Mouse (Mus musculus) MEL-GATA-1-ER (cell line): ENCODE results near the gene Tnfrsf9.
"Not testable (repeated sequence)": the region's sequence is repeated elsewhere in the genome, so short reads cannot be mapped to it uniquely, and the experiment has no call there.

Experiments
- DNase-seq: peaks from one replicate; pipeline ENCODE4 v3.0.0-alpha.2; 2012; ENCODE audit warnings: low read depth; ENCODE audit errors: extremely low read depth

Tnfrsf9 gene

DNA sequence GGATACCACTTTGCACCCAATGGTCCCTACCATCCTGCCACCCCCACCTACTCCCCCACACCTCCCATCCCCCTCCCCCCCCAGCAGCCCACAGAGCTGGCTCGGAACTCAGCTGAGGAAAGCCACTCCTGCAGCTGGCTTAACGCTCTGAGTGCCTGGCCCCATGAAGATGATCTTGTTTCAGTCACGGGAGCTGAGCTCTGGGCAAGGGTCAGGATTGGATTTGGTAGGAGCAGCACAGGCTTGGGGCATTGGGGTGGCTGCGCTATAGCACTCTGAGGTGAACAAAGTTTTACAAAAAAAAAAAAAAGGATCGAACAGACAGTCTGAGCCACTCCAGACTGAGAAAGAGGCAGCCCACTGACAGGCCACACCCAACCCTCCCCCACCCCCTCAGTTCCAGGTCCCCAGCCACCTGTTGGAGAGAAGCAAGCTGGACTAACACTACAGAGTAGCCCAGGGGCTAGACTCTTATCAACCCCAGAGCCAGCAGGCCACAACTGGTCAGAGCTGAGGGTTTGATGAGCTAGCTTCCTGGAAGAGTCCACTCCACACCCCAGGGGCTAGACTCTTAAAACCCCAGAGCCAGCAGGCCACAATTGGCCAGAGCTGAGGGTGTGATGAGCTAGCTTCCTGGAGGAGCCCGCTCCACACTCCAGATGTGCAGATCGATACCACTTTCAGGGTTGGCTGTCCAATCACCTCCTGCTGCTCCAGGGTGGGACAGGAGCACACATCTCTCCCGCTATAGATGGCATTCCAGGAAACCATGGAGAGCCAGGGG lies 19.5 kb upstream of the Tnfrsf9 start:
- DNase-seq, result no peak

DNA sequence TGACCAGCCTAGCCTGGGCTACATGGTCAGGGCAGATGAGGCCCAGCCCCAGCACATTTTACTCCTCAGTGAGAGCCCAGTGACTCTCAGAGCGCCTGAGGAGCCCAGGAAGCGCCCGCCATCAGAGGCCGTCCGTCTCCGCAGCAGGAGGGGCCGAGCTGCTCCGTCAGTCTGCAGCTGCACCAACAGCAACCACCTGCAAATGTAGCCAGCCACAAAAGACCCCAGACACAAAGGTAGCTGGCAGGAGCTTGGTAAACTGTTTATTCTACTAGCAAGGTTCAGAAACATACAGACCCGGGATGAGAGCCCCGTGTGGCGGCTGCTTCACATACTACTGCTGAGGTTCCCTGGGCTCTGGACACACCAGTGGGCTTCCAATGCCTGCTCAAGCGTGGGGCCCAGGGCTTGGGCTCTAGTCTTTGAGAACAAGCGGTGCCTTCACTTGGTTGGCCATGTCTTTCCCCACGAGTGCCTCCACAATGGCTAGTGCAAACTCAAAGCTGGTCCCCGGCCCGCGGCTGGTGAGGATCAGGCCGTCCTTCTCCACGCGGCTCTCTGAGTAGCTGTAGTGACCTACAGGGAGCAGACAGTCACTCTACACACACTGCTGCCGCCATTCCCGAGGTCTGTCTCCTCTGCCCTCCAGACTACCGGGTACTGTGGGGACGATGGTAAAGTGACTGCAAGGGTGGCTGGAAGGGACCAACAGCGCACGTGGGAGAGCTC lies 17.3 kb upstream of the Tnfrsf9 start:
- no peak for DNase-seq

DNA sequence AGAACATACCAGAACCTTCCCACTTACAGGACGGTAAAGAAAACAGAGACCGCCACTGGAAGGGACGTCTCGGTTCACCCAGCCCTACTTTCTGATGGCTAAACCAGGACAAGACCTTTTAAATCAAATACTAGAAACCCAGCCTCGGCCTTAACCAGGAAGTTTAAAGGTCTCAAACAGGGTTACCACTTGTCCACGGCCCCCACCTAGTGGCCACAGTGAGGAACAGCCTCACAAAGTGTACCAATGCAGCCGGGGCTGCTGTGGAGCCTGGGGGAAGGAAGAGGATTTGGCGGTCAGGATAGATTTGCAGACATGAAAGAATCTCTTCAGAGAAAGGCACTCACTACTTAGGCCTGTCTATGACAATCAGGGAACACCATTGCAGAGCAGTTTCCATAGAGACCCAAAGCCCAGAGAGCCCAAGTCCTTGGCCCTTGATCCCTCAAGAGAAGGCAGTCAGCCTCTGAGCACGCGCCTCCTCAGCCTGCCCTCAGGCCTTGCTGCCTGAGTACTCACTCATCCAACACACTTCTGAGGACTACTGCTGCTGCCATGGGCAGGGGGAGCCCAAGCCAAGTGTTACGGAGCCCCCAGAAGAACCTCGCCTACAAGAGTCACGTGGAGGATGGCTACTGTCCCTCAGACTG lies 15.5 kb upstream of the Tnfrsf9 start:
- no peak for DNase-seq

DNA sequence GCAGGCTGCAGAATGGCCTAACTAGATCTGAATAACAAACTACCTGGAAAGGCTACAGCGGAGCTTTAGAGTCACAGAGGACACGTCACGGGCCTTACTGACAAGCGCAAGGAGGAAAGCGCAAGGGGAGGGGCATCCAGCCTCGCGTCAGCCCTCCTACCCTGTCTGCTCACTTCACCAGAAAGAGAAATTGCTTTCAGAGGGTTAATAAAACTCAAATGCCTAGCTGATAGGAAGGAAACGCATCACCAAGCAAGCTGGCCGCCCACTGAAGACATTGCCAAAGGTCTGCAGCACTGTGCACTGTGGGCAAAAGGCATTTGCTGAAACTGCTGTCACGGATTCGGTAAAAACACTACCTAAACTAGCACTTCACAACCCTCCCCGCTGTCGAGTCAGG lies 13.9 kb upstream of the Tnfrsf9 start:
- DNase-seq, result no peak

DNA sequence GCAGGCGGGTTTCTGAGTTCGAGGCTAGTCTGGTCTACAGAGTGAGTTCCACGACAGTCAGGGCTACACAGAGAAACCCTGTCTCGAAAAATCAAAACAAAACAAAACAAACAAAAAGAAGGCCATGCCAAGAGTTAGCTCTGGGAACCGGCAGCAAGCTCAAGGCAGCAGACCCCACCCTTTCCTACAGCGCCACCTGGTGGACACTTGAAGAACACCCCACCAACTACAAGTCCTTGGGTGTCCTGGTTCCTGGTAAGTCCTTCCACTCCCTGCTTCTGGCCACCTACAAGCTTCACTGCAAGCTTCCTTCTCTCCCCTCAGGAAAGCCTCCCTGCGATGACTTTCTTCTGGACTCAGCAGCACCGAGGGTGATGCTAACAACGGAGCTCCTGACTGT lies 12.7 kb upstream of the Tnfrsf9 start:
- peak; percentile 49 for DNase-seq

DNA sequence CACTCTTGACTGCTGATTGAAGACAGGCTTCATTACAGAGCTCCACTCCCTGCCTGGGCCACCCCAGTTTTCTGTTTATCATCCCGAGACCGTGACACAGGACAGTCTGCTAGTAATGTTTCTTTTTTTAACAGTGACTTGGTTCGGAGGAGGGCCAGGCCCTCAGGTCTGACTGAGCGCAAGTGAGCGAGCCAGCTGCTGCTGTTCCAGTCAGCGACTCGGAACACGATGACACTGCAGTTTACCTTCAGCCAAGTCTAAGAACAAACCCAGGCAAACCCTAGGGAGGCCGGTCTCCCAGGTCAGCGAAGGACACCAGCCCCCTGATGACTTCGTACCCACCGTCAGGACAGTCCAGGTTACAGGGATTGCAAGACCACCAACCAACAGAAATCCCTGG lies 12.3 kb upstream of the Tnfrsf9 start:
- DNase-seq, result no peak

DNA sequence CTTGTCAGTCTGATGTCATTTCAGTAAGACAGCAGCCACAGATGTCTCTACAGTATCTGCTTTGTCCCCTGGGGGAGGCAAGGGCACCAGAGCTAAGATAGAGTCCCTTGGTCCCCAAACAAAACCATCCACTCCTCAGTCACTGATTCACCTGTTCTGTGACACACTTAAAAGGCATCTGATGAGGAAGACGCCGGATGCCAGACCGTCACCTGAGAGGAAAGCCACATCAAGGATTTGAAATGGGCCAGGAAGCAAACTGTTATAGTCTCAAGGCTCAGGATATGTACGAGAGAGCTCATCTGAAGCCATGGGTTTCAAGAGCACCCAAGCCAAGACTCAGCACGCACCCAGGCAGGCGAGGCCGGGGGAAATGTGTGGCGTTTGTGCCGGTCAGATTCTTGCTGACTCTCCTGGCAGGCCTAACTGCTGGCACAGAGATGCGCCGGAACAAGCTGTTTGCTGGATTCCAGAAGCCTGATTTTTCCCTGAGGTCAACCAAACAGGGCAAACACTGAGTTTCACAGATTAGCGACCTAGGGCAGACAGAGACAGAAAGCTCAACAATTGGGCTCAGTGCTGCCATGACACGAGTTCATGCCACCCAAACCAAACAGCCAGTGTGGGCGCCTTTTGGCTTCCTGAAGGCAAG lies 11.1 kb upstream of the Tnfrsf9 start:
- DNase-seq, result no peak

DNA sequence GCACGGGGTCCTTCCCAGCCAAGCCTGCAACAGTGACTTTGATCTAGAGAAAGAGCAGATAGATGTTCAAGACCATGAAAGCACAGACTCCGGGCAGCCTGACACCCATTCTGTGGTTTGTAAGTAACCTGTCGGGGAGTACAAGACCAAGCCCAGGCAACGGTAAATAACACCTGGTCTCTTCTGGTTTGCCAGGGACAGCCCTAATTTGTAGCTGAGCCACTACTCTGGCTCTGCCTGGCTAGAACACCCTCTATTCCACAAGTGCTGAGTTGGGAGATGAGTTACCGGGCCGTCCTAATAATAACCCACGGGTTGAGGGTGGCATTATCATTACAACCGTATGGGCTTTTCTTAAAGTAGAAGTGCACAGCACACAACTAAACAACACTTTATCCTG lies 7.3 kb upstream of the Tnfrsf9 start:
- DNase-seq, result no peak

DNA sequence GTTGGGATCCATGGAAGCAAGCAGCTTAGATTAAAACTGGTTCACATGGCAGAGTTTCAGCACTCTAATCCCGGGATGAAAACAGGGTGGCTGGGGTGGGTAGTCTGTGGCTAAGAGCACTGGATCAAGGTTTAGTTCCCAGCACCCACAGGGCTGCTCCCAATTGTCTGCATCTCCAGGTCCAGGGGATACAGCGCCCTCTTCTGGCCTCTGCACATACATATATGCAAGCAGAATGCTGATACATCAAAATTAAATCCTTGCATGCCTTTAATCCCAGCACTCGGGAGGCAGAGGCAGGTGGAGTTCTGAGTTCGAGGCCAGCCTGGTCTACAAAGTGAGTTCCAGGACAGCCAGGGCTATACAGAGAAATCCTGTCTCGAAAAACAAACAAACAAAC lies 5.8 kb upstream of the Tnfrsf9 start:
- DNase-seq, result not testable (repeated sequence)

DNA sequence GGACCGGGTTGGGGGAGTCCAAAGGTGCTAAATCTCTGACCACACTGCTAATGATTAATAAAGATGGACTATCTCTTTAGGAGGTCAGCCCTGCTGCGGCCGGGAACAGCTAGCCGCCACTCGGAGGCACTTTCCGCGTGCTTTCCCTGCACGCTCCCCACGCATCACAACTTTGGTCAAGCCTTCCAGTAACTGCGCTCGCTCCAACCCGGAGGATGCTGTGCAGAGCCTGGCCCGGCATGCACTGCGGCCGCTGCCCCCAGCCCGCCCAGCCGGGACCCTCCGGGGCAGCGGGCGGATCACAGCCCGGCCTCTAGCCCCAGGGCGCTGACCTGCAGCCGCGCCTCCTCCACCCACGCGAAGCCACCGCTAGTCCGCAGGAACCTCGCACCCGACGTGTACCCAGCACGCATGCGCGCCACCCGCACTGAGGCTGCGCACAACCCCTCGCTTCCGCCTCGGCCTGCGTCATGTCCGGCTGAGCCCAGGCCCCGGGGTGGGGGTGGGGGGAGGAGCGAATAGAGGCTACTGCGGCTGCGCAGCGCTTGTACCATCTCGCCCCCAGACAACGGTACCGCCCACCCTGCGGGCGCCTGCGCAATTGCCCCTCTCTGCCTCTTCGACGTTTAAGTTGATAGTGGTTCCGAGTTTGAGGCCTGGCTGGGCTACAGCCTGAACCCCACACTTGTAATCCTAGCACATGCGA lies 4.8 kb upstream of the Tnfrsf9 start:
- peak; percentile 84 for DNase-seq

DNA sequence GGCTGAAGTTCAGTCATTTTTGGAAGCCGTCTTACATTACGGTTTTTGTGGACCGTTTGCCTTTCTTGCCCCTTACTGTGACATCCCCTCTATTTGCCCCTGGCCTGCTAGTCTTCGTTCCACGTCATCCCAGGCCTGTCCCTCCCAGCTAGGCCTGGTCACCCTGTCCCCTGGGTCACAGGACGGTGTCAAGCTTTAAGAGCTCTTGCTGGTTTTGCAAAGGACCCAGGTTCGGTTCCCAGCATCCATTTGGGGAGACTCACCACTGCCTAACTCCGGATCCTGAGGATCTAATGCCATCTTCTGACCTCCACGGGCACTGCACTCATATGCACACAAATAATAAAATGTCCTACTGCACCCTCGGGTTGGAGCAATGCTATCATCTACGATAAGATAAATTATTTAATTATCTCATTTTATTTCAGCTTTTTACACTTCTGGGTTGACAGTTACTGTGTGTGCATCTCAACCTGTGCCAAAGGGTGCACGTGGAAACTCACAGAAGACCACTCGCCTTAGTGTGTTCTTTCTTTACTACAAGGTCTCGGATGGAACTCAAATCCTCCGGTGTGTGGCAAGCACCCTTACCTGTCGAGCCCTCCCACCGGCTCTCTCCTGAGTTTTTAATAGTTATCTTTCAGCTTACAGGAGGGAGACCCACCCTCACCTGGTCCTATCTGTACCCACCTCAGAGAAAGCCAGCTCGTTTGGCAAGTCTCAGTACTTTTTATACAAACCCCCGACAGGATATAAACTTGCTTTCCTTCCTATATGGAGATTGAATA lies 4.0 kb upstream of the Tnfrsf9 start:
- DNase-seq, result no peak

DNA sequence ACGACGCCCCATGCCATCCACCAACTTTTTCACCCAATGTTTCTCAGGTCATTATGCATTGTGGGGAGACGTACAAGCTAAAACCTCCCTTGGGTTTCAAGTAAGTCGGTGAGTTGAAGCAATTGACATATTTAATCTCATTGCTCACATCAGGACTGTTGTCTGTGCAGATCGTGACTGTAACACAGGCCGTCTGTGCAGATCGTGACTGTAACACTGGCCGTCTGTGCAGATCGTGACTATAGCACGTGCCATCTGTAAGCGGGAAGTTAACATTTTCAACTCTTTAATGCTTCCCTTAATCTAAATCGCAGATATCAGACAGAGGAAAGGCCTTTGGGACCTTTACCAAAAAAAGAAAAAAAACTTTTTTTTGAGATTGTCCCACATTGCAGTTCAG lies 619 bp upstream of the Tnfrsf9 start:
- DNase-seq, result peak; percentile 54

DNA sequence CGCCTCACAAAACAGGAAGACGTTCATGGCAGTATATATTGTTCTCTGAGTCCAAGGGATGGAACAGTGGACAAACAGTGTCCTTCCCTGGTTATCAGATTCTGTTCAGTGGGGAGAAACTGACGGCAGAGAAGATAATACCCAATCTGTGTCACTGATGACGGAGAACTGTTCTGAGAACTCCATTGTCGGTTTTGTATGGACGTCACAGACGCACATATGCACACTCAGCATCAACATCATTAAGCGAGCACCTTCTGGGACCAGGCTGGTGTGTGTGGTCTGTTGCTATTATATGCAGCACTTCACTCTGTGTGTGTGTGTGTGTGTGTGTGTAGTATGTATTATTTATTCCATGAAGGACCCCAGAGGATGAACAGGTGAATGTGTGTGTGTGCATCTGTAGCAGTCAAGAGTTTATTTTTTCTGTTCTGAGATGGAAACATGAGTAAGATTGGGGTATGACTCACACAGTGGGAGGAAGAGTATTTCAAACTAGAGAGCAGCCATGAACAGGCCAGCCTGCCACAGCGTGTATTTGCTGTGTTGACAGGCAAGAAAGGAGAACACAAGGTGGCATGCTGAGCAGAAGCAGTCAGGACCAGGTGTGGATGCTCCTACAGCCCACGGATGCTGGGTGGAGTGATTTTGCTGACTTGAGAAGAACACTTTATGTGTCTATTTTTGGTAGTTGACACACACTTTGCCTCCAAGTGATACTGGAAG lies 982 bp downstream of the Tnfrsf9 start:
- DNase-seq, result no peak

DNA sequence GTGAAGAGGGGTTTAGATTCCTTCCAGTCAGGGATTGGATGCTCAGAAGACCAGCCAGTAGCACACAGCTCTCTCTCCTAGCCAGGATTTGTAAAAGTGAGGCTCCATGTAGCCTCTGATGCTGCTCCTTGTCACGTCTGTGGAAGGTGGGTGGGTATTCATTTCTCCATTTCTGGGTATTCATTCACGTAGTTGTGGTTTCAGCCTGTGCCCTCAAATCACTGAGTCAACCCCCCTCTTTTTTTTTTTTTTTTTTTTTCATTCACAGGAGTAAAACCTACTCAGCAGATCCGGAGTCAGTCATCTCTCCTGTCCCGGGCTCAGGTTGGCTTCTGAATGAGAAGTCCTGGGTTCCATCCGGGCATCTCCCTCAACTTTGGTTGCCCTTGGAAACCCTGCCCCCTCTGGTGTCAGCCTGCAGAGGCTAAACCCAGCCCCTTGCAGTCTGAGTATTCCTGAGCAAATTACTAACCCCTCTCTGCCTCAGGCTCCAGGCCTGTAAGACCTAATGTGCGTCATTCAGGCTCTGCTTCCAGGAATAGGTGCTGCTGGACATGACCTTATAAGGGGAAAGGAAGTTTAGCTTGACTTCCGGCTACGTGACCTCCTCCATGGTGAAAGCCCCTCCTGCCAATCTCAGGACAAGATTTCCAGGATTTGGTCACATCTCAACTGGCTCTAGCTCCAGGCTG lies 3.1 kb downstream of the Tnfrsf9 start:
- DNase-seq, result no peak

DNA sequence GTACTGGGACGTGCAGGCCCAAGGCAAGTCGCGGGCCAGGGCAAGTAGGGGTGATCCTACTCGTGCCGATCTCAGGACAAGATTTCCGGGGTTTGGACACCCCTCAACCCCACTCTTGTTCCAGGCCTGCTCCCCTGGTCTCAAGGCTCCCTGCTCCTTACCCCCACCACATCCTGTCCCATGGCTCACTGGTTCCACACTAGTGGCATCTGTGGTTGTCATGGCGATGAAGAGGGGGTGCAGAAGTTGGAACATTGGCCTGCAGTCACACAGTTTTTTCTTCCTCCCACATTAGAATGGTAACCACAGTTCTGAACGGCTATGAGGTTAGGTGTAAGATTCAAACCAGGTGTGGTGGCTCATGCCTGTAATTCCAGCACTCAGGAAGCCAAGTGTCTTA lies 6.8 kb downstream of the Tnfrsf9 start:
- DNase-seq, result no peak

DNA sequence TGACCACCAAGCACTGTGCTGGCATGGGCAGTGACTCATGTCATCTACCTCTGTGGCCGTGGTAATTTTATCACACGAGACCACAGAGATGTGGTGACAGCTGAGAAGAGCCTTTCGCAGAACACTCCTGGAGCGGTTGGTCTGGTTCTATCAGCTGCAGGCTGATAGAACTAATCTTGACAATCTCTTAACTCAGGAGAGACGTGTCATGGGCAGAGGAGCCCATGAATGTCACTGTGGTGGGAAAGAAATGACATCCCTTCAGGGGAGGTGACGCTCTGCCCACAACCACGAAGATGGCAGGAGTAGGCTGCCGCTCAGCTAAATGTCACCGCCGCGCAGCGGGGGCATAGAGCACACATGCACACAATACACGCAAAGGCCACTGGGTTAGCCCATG lies 9.9 kb downstream of the Tnfrsf9 start:
- DNase-seq, result no peak

DNA sequence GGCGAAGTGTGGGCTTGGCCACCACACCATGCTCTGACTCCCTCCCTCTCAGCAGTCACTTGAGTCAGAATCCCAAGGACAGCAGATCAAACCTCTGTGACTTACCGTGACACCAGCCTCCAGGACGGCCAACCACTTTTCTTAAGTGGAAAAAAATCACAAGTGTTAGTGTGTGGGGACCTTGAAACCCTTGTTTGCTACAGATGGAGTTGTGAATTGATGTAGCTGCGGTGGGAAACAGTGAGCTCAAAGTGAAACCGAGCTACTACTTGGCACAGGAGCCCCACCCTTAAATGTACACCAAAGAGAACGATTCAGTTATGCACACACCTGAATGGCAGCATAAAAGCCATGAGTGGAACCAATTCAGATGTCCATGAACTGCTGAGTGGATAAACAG lies 10.6 kb downstream of the Tnfrsf9 start:
- DNase-seq, result no peak

DNA sequence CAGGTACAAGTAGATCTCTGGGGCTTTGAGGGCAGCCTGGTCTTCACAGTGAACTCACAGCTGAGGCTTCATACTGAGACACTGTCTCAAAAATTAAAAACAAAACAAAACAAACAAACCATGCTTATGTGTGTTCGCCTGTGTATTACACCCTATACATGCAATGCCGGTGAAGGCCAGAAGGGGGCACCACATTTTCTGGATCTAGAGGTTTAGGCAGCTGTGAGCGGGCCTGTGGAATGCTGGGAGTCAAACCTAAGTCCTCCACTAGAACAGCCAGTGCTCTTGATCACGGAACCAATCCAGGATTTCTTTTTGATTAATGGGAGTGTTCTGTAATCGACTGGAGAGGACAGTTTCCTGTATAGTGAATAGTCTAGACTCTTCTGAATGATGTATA lies 11.6 kb downstream of the Tnfrsf9 start:
- DNase-seq, result peak; percentile 51
